Mouse (Mus musculus): ENCODE results near the gene Slc7a7. TPM values are rescaled to one million over a fixed set of nuclear protein-coding genes. Genes with fewer than 3 reads are reported as not detected.

The Slc7a7 gene
- total and polyA plus RNA-seq, 3 experiments: 20.1 to 65.6 TPM; not detected in 1

DNA sequence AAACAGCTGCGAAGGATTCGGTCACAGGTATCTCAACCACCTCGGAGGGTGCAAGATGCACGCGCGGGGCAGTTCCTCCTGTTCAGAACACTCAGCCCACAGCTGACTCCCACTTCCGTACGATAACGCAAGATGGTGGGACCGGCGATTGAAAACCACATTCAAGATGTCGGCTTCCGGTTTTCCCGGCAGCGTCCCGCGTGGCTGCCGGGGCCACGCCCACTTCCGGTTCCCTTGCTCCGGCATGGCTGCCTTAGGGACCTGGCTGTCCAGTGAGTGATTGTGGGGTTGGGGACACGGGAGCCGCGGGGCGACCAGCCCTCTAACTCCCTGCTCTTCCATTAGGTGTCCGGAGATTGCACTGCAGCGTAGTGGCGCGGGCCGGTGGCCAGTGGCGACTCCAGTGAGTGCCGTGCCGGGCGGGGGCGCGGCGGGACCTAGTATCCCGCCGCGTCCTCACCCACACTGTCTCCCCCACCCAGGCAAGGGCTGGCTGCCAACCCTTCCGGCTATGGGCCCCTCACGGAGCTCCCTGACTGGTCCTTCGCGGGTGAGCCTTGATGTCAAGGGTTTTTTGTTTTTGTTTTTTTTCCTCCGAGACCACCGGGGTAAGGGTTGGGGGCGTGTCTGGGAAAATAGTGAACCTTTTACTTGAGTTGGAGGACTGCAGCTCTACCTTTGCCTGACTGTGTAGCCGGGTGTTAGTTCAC lies 9.3 kb upstream of the Slc7a7 start, which contains the start of gene Mrpl52 (continued):
- TF ChIP-seq E2F4 (IDR thresholded peaks at IDR 0.05; ENCODE audit: borderline replicate concordance, low read depth, low read length) (peak; percentile 48; the same call in 1 of the 2 replicates), USF1 (IDR thresholded peaks at IDR 0.05; ENCODE audit: low read depth, low read length) (peak; percentile 68), ZKSCAN1 (IDR thresholded peaks at IDR 0.05; ENCODE audit: low read depth, low read length) (no peak), UBTF (IDR thresholded peaks at IDR 0.05; ENCODE audit: borderline replicate concordance, insufficient read depth, low read depth, low read length) (no peak), ETS1 (IDR thresholded peaks at IDR 0.05; ENCODE audit: low read depth, low read length) (peak; percentile 100), EP300 (IDR thresholded peaks at IDR 0.05; ENCODE audit: low read depth in 1 of 2, low read length in 2 of 2) (peak; percentile 7 to 85; a peak in 3 of 4 replicates), RAD21 (IDR thresholded peaks at IDR 0.05; ENCODE audit: low read depth, low read length) (no peak), MYC (IDR thresholded peaks at IDR 0.05; ENCODE audit: low read depth, low read length) (peak; percentile 95), RCOR1 (IDR thresholded peaks at IDR 0.05; ENCODE audit: low read depth, low read length) (peak; percentile 44), TAL1 (IDR thresholded peaks at IDR 0.05; ENCODE audit: low read length) (peak; percentile 58), HCFC1 (IDR thresholded peaks at IDR 0.05; ENCODE audit: low read depth, low read length) (peak; percentile 83), POLR2AphosphoS2 (IDR thresholded peaks at IDR 0.05; ENCODE audit: low read length) (peak; percentile 29; the same call in 1 of the 2 replicates), MAX (IDR thresholded peaks at IDR 0.05; ENCODE audit: low read length) (peak; percentile 94)

DNA sequence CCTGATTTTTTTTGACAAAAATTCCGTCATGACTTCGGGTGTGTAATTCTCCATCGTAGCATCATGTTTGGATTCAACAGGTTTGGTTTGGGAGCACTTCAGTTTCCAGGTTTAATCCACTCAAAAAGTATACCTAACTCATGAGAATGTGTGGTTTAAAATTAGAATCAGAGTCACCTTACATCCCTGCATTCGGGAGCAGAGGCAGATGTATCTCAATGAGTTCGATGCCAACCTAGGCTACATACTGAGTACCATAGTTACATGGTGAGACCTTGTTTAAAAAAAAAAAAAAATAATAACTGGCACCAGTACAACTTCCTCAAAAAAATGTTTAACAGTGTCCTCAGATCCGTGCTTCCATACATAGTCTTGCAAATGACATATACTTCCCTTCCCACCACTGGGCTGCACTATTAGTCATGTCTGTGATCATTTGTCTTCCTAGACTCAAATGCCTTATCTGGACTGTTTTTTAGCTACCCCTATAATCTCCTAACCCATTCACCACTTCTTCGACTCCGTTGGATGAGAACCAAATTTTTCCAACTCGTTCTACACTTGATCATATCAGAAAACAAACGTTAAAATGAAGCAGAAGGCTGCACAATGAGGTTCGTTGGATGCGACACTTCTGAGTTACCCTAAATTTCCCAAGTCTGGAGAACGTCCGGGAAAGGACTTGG lies 8.6 kb upstream of the Slc7a7 start:
- peak; percentile 15; the same call in 1 of the 2 replicates for TF ChIP-seq TCF12 (IDR thresholded peaks at IDR 0.05; ENCODE audit: low read depth, low read length)
- no peak; the same call in 1 of the 2 replicates for TF ChIP-seq ZMIZ1 (IDR thresholded peaks at IDR 0.05; ENCODE audit: low read depth, low read length)
- peak; percentile 95; the same call in 1 of the 2 replicates for TF ChIP-seq CHD1 (IDR thresholded peaks at IDR 0.05; ENCODE audit: low read depth, low read length)
- TF ChIP-seq EP300 (IDR thresholded peaks at IDR 0.05; ENCODE audit: low read depth in 1 of 2, low read length in 2 of 2): peak; percentile 68
- peak; percentile 2; the same call in 1 of the 2 replicates for TF ChIP-seq POLR2AphosphoS2 (IDR thresholded peaks at IDR 0.05; ENCODE audit: low read length)
- no peak for TF ChIP-seq MEF2A (IDR thresholded peaks at IDR 0.05; ENCODE audit: extremely low read depth, insufficient replicate concordance, low read depth, low read length, poor library complexity, severe bottlenecking)
- TF ChIP-seq MAZ (IDR thresholded peaks at IDR 0.05; ENCODE audit: low read depth, low read length): no peak
- no peak for TF ChIP-seq POLR2AphosphoS5 (IDR thresholded peaks at IDR 0.05; ENCODE audit: borderline replicate concordance, low read depth, low read length)
- peak; percentile 51; the same call in 1 of the 2 replicates for TF ChIP-seq JUND (IDR thresholded peaks at IDR 0.05; ENCODE audit: low read depth, low read length)
- TF ChIP-seq ETS1 (IDR thresholded peaks at IDR 0.05; ENCODE audit: low read depth, low read length): no peak; the same call in 1 of the 2 replicates
- no peak; the same call in 1 of the 2 replicates for TF ChIP-seq BHLHE40 (IDR thresholded peaks at IDR 0.05; ENCODE audit: borderline replicate concordance, low read depth, low read length)
- peak; percentile 65; the same call in 1 of the 2 replicates for TF ChIP-seq MYB (IDR thresholded peaks at IDR 0.05; ENCODE audit: low read depth, low read length)
- TF ChIP-seq RCOR1 (IDR thresholded peaks at IDR 0.05; ENCODE audit: low read depth, low read length): peak; percentile 20; the same call in 1 of the 2 replicates
- Histone ChIP-seq H3K79me2 (ENCODE audit: control insufficient read depth, insufficient read depth, low read length, poor library complexity) (peaks cover 28% of the 10 kb centered on the region), H3K27ac (ENCODE audit: control insufficient read depth, low read depth, low read length) (peak overlapping the region; percentile 100), H3K9me3 (replicated peaks; ENCODE audit: insufficient read depth, low read length) (no peaks in the 10 kb centered on the region), H3K4me1 (ENCODE audit: control insufficient read depth in 1 of 2, insufficient read depth in 2 of 2, low read length in 2 of 2) (peaks cover 5 to 42% of the 10 kb centered on the region in 2 experiments; a peak in 3 of 4 replicates), H3K27me3 (ENCODE audit: control insufficient read depth in 1 of 2, insufficient read depth in 2 of 2, low read length in 2 of 2) (no peaks in the 10 kb centered on the region), H3K4me3 (ENCODE audit: control insufficient read depth in 1 of 2, insufficient read depth in 1 of 2, low read depth in 2 of 2, low read length in 2 of 2) (peak overlapping the region; percentile 67 to 92), H3K9ac (ENCODE audit: control insufficient read depth, low read depth, low read length, poor library complexity, severe bottlenecking) (peak overlapping the region; percentile 94), H3K36me3 (ENCODE audit: control insufficient read depth in 1 of 2, insufficient read depth in 2 of 2, low read length in 2 of 2) (peaks cover 0 to 44% of the 10 kb centered on the region in 2 experiments; a peak in 2 of 4 replicates)
- DNase-seq (ENCODE audit: low read depth, low spot score): peak; percentile 93
